Mouse (Mus musculus) MEL (cell line): ENCODE measurements around the gene Rnf141.

Experiments
- CTCF ChIP-seq, 3 experiments: IDR thresholded peaks in 2 of 3; conservative IDR thresholded peaks in 1 of 3; 2 replicates each; pipeline ENCODE4 v1.5.1; 2011 to 2012; ENCODE audit warnings: low read length in 3 of 3, low read depth in 2 of 3, mild to moderate bottlenecking in 2 of 3, improper control_type of control experiment in 1 of 3, inconsistent platforms in 1 of 3, mixed read lengths in 1 of 3, moderate library complexity in 1 of 3; ENCODE audit not compliant: control insufficient read depth in 1 of 3, insufficient read depth in 1 of 3, poor library complexity in 1 of 3, severe bottlenecking in 1 of 3
- NRF1 ChIP-seq: IDR thresholded peaks from 2 replicates; pipeline ENCODE4 v1.6.1; 2014; ENCODE audit warnings: low read depth, mild to moderate bottlenecking, inconsistent platforms, low read length, improper control_type of control experiment, moderate library complexity; ENCODE audit not compliant: poor library complexity, insufficient read depth, severe bottlenecking
- TAL1 ChIP-seq: IDR thresholded peaks from 2 replicates; pipeline ENCODE4 v1.6.1; 2012; ENCODE audit warnings: mild to moderate bottlenecking, inconsistent platforms, low read length, moderate library complexity, mixed read lengths

DNA sequence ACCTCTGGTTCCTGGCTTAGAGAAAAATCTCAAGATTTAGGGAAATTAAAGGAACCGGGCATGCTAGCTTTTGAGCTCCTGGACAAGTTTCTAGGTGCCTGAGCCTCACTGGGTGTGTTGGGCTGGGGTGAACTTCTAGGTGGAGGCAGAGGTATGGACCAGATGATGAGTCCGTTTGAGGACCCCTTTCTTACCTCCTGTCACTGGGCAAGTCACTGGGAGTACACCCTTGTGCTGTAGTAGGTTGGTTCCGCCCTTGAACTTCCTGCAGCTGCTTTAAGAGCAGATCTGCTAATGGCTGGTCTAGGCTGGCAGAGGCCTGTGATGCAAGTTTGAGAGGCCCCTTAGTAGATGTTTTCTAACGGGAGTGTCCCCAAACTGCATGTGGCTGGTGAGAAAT, 75.2 kb downstream of the Rnf141 start:
- TF ChIP-seq TAL1 (no peak), NRF1 (no peak), CTCF (IDR thresholded peaks at IDR 0.05 in 2 of 3, conservative IDR thresholded peaks at IDR 0.05 in 1 of 3; ENCODE audit: control insufficient read depth in 1 of 3, insufficient read depth in 1 of 3, low read depth in 2 of 3, low read length in 3 of 3, poor library complexity in 1 of 3, severe bottlenecking in 1 of 3) (no peak)
